Mouse (Mus musculus) limb, embryonic 13.5 days (tissue): Measurements from ENCODE around the gene Cbwd1. TPM values are rescaled to one million over a fixed set of nuclear protein-coding genes. Genes with fewer than 3 reads are reported as not detected.

ENCODE experiments used
- ATAC-seq: fragments of 200-750 bp; cut with Nextera tagmentation; 2 replicates; pipeline ENCODE4 v1.8.0; 2017; ENCODE audit warnings: low read depth, moderate number of reproducible peaks, moderate TSS enrichment; ENCODE audit not compliant: low FRiP score
- H3K27ac ChIP-seq: fragments of 300-500 bp; sonication (generic); 2 replicates; pipeline ENCODE4 v1.5.1; 2015; ENCODE audit warnings: inconsistent platforms, mild to moderate bottlenecking, moderate library complexity
- H3K27me3 ChIP-seq: fragments of 300-500 bp; sonication (generic); 2 replicates; pipeline ENCODE4 v1.6.1; 2015; ENCODE audit warnings: mild to moderate bottlenecking, inconsistent platforms
- H3K36me3 ChIP-seq: fragments of 300-500 bp; sonication (generic); 2 replicates; pipeline ENCODE4 v1.6.1; 2015; ENCODE audit warnings: inconsistent platforms, mild to moderate bottlenecking, moderate library complexity
- H3K4me1 ChIP-seq: fragments of 300-500 bp; sonication (generic); 2 replicates; pipeline ENCODE4 v1.6.1; 2015; ENCODE audit warnings: inconsistent platforms
- H3K4me2 ChIP-seq: fragments of 300-500 bp; sonication (generic); replicated peaks from 2 replicates; pipeline ENCODE4 v1.6.1; 2015; ENCODE audit warnings: inconsistent platforms, mild to moderate bottlenecking, moderate library complexity
- H3K4me3 ChIP-seq: fragments of 300-500 bp; sonication (generic); 2 replicates; pipeline ENCODE4 v1.5.1; 2015; ENCODE audit warnings: moderate library complexity, mild to moderate bottlenecking, inconsistent platforms
- H3K9ac ChIP-seq: fragments of 300-500 bp; sonication (generic); 2 replicates; pipeline ENCODE4 v1.6.1; 2015; ENCODE audit warnings: mild to moderate bottlenecking, inconsistent platforms
- H3K9me3 ChIP-seq: fragments of 300-500 bp; sonication (generic); 2 replicates; pipeline ENCODE4 v1.6.1; 2016; ENCODE audit warnings: inconsistent platforms
- WGBS: fragments of 180-500 bp; shearing (Covaris S2); methylation state at CpG from one replicate; pipeline ENCODE4 v1.1.7; 2015; 5-methylcytosine and 5-hydroxymethylcytosine counted together
- polyA plus RNA-seq: library from polyadenylated mRNA; unstranded; fragments of >200 nt; fragmentation: Nextera tagmentation; extraction: Ambion mirVana; gene quantifications from 2 replicates; pipeline ENCODE4 v1.2.1, GENCODE M21; 2015

Cbwd1 gene
- 22.9 and 23.9 TPM in 2 replicates for polyA plus RNA-seq

GRCm38 (mm10) chr19:24961172-24961962 is at the start of gene Cbwd1:
Cbwd1 (minus strand) TSS chr19:24961610.
- Histone ChIP-seq H3K27me3 (no peaks in the 10 kb centered on the region), H3K4me3 (peak within 1 kb of the TSS; percentile 75), H3K4me2 (peak within 1 kb of the TSS; percentile 70), H3K4me1 (peaks cover 12% of the 10 kb centered on the region), H3K9me3 (no peaks in the 10 kb centered on the region), H3K27ac (no peak within 1 kb of the TSS), H3K36me3 (peaks cover under 1% of the 10 kb centered on the region; the same call in 1 of the 2 replicates), H3K9ac (peak within 1 kb of the TSS; percentile 83)
- peak; percentile 100 for ATAC-seq
- under 1% methylated on average over 36 of the region's 36 CpGs for WGBS

GRCm38 (mm10) chr19:25008509-25008908 is 47.1 kb upstream of the Cbwd1 start:
- 92% methylated on average over 2 of the region's 2 CpGs for WGBS
- Histone ChIP-seq H3K4me1 (peaks cover 7% of the 10 kb centered on the region; the same call in 1 of the 2 replicates), H3K27ac (no peak overlapping the region), H3K9ac (no peak overlapping the region), H3K36me3 (no peaks in the 10 kb centered on the region), H3K27me3 (no peaks in the 10 kb centered on the region), H3K4me3 (no peak overlapping the region), H3K4me2 (no peak overlapping the region), H3K9me3 (no peaks in the 10 kb centered on the region)
- no peak for ATAC-seq

- no peak overlapping the region for H3K4me2 ChIP-seq
- 87% methylated on average over 1 of the region's 1 CpGs for WGBS
- no peak for ATAC-seq
- H3K4me3 ChIP-seq: no peak overlapping the region
- no peak overlapping the region for H3K9ac ChIP-seq
- no peaks in the 10 kb centered on the region for H3K9me3 ChIP-seq
- H3K27ac ChIP-seq: no peak overlapping the region
- no peaks in the 10 kb centered on the region for H3K36me3 ChIP-seq
- H3K4me1 ChIP-seq: peaks cover 7% of the 10 kb centered on the region; the same call in 1 of the 2 replicates
- H3K27me3 ChIP-seq: peaks cover 13% of the 10 kb centered on the region
Measured at GRCm38 (mm10) chr19:25006686-25007085, 45.3 kb upstream of the Cbwd1 start.

GRCm38 (mm10) chr19:25003810-25004209 is 42.4 kb upstream of the Cbwd1 start:
- Histone ChIP-seq H3K4me1 (peaks cover 11% of the 10 kb centered on the region; the same call in 1 of the 2 replicates), H3K9ac (no peak overlapping the region), H3K4me3 (no peak overlapping the region), H3K4me2 (no peak overlapping the region), H3K9me3 (no peaks in the 10 kb centered on the region), H3K36me3 (no peaks in the 10 kb centered on the region), H3K27me3 (peaks cover 42% of the 10 kb centered on the region), H3K27ac (no peak overlapping the region)
- 58% methylated on average over 4 of the region's 4 CpGs for WGBS
- no peak for ATAC-seq

- 73% methylated on average over 3 of the region's 3 CpGs for WGBS
- Histone ChIP-seq H3K4me2 (no peak overlapping the region), H3K9ac (no peak overlapping the region), H3K9me3 (no peaks in the 10 kb centered on the region), H3K27me3 (peaks cover 51% of the 10 kb centered on the region), H3K4me1 (peaks cover 11% of the 10 kb centered on the region; the same call in 1 of the 2 replicates), H3K36me3 (no peaks in the 10 kb centered on the region), H3K27ac (no peak overlapping the region), H3K4me3 (no peak overlapping the region)
- no peak for ATAC-seq
Measured at GRCm38 (mm10) chr19:25002828-25003227, 41.4 kb upstream of the Cbwd1 start.

GRCm38 (mm10) chr19:25002032-25002431 is 40.6 kb upstream of the Cbwd1 start:
- Histone ChIP-seq H3K27me3 (peaks cover 59% of the 10 kb centered on the region), H3K4me2 (no peak overlapping the region), H3K4me1 (peaks cover 11% of the 10 kb centered on the region; the same call in 1 of the 2 replicates), H3K9me3 (no peaks in the 10 kb centered on the region), H3K9ac (no peak overlapping the region), H3K4me3 (no peak overlapping the region), H3K27ac (no peak overlapping the region), H3K36me3 (no peaks in the 10 kb centered on the region)
- WGBS: 81% methylated on average over 6 of the region's 6 CpGs
- ATAC-seq: no peak

GRCm38 (mm10) chr19:25000153-25000552 is 38.7 kb upstream of the Cbwd1 start:
- Histone ChIP-seq H3K4me3 (peak overlapping the region; percentile 73), H3K4me2 (peak overlapping the region; percentile 98), H3K9me3 (no peaks in the 10 kb centered on the region), H3K9ac (no peak overlapping the region), H3K27me3 (peaks cover 71% of the 10 kb centered on the region), H3K4me1 (peaks cover 11% of the 10 kb centered on the region; the same call in 1 of the 2 replicates), H3K27ac (no peak overlapping the region), H3K36me3 (no peaks in the 10 kb centered on the region)
- ATAC-seq: no peak
- WGBS: 24% methylated on average over 9 of the region's 9 CpGs

GRCm38 (mm10) chr19:24999201-24999886 is 37.9 kb upstream of the Cbwd1 start, which contains the start of gene Dock8:
Dock8 (plus strand) TSS chr19:24999534.
- peaks cover 75% of the 10 kb centered on the region for H3K27me3 ChIP-seq
- under 1% methylated on average over 71 of the region's 109 CpGs for WGBS
- H3K9ac ChIP-seq: peak within 1 kb of the TSS; percentile 67
- H3K4me1 ChIP-seq: peaks cover 16% of the 10 kb centered on the region
- H3K36me3 ChIP-seq: no peaks in the 10 kb centered on the region
- no peak within 1 kb of the TSS for H3K27ac ChIP-seq
- H3K4me3 ChIP-seq: peak within 1 kb of the TSS; percentile 73
- H3K9me3 ChIP-seq: no peaks in the 10 kb centered on the region
- H3K4me2 ChIP-seq: peak within 1 kb of the TSS; percentile 98
- ATAC-seq: peak; percentile 73

GRCm38 (mm10) chr19:24998561-24998960 is 37.2 kb upstream of the Cbwd1 start:
- Histone ChIP-seq H3K4me2 (peak overlapping the region; percentile 98), H3K9me3 (no peaks in the 10 kb centered on the region), H3K36me3 (no peaks in the 10 kb centered on the region), H3K4me3 (peak overlapping the region; percentile 73), H3K27ac (no peak overlapping the region), H3K4me1 (peaks cover 9% of the 10 kb centered on the region; the same call in 1 of the 2 replicates), H3K27me3 (peaks cover 75% of the 10 kb centered on the region), H3K9ac (no peak overlapping the region)
- 58% methylated on average over 5 of the region's 5 CpGs for WGBS
- ATAC-seq: no peak

- Histone ChIP-seq H3K27ac (no peak overlapping the region), H3K4me1 (peaks cover 9% of the 10 kb centered on the region; the same call in 1 of the 2 replicates), H3K27me3 (peaks cover 66% of the 10 kb centered on the region), H3K9ac (no peak overlapping the region), H3K36me3 (no peaks in the 10 kb centered on the region), H3K4me2 (no peak overlapping the region), H3K4me3 (no peak overlapping the region), H3K9me3 (no peaks in the 10 kb centered on the region)
- WGBS: 67% methylated on average over 12 of the region's 12 CpGs
- no peak for ATAC-seq
Measured at GRCm38 (mm10) chr19:24996815-24997704, 35.6 kb upstream of the Cbwd1 start.

- ATAC-seq: no peak
- WGBS: 41% methylated on average over 8 of the region's 8 CpGs
- no peaks in the 10 kb centered on the region for H3K9me3 ChIP-seq
Measured at GRCm38 (mm10) chr19:24994900-24995299, 33.5 kb upstream of the Cbwd1 start.

More at GRCm38 (mm10) chr19:24994900-24995299, 33.5 kb upstream of the Cbwd1 start:
- no peak overlapping the region for H3K27ac ChIP-seq
- no peaks in the 10 kb centered on the region for H3K36me3 ChIP-seq
- H3K9ac ChIP-seq: no peak overlapping the region
- H3K27me3 ChIP-seq: peaks cover 45% of the 10 kb centered on the region
- H3K4me3 ChIP-seq: no peak overlapping the region
- H3K4me1 ChIP-seq: peaks cover 9% of the 10 kb centered on the region; the same call in 1 of the 2 replicates
- H3K4me2 ChIP-seq: no peak overlapping the region
